Mouse (Mus musculus) limb, embryonic 11.5 days (tissue): ENCODE results near the gene Myh6. TPM values are rescaled to one million over a fixed set of nuclear protein-coding genes. Genes with fewer than 3 reads are reported as not detected.
"Not testable (repeated sequence)": the region's sequence is repeated elsewhere in the genome, so short reads cannot be mapped to it uniquely, and the experiment has no call there.

Experiments
- ATAC-seq: fragments of 200-750 bp; cut with Nextera tagmentation; 2 replicates; pipeline ENCODE4 v1.8.0; 2017; ENCODE audit warnings: low read depth; ENCODE audit not compliant: insufficient number of reproducible peaks, low FRiP score, low TSS enrichment
- DNase-seq: peaks from one replicate; pipeline ENCODE4 v3.0.0-alpha.2; 2015; ENCODE audit warnings: low spot score
- H3K27ac ChIP-seq: fragments of 300-500 bp; sonication (generic); replicated peaks from 2 replicates; pipeline ENCODE4 v1.5.1; 2014; ENCODE audit warnings: low read depth, mild to moderate bottlenecking, low read length
- H3K27me3 ChIP-seq: fragments of 300-500 bp; sonication (generic); 2 replicates; pipeline ENCODE4 v1.6.1; 2014; ENCODE audit warnings: mild to moderate bottlenecking, low read length, mixed read lengths; ENCODE audit not compliant: control insufficient read depth, insufficient read depth
- H3K36me3 ChIP-seq: fragments of 300-500 bp; sonication (generic); 2 replicates; pipeline ENCODE4 v1.6.1; 2014; ENCODE audit warnings: mild to moderate bottlenecking, low read length, moderate library complexity, mixed read lengths; ENCODE audit not compliant: control insufficient read depth, insufficient read depth
- H3K4me1 ChIP-seq: fragments of 300-500 bp; sonication (generic); 2 replicates; pipeline ENCODE4 v1.6.1; 2014; ENCODE audit warnings: low read length, mixed read lengths; ENCODE audit not compliant: control insufficient read depth, insufficient read depth
- H3K4me2 ChIP-seq: fragments of 300-500 bp; sonication (generic); 2 replicates; pipeline ENCODE4 v1.6.1; 2014; ENCODE audit warnings: low read depth, mild to moderate bottlenecking, moderate library complexity; ENCODE audit not compliant: severe bottlenecking
- H3K4me3 ChIP-seq: fragments of 300-500 bp; sonication (generic); 2 replicates; pipeline ENCODE4 v1.5.1; 2014; ENCODE audit warnings: low read depth, low read length
- H3K9ac ChIP-seq: fragments of 300-500 bp; sonication (generic); 2 replicates; pipeline ENCODE4 v1.6.1; 2014; ENCODE audit warnings: mild to moderate bottlenecking, low read length
- H3K9me3 ChIP-seq: fragments of 300-500 bp; sonication (generic); 2 replicates; pipeline ENCODE4 v1.6.1; 2016; ENCODE audit warnings: low read length; ENCODE audit not compliant: control insufficient read depth
- WGBS: fragments of 180-500 bp; shearing (Covaris S2); extraction: QIAGEN DNeasy Blood & Tissue Kit; methylation state at CpG from one replicate; pipeline ENCODE4 v1.1.7; 2014; 5-methylcytosine and 5-hydroxymethylcytosine counted together
- polyA plus RNA-seq: library from polyadenylated mRNA; unstranded; fragments of >200 nt; fragmentation: Nextera tagmentation; extraction: Ambion mirVana; gene quantifications from 2 replicates; pipeline ENCODE4 v1.2.1, GENCODE M21; 2014

Myh6 gene
- polyA plus RNA-seq, 1 experiment from 2014 or later = 1.7 TPM

- not testable (repeated sequence) for H3K9me3 ChIP-seq, H3K36me3 ChIP-seq, H3K4me2 ChIP-seq, H3K4me3 ChIP-seq, ATAC-seq, H3K27ac ChIP-seq, H3K9ac ChIP-seq, H3K4me1 ChIP-seq, H3K27me3 ChIP-seq, DNase-seq
- WGBS = 90% methylated on average over 12 of the region's 12 CpGs
Measured at GRCm38 (mm10) chr14:54959853-54960613, 6.7 kb downstream of the Myh6 start.

DNA sequence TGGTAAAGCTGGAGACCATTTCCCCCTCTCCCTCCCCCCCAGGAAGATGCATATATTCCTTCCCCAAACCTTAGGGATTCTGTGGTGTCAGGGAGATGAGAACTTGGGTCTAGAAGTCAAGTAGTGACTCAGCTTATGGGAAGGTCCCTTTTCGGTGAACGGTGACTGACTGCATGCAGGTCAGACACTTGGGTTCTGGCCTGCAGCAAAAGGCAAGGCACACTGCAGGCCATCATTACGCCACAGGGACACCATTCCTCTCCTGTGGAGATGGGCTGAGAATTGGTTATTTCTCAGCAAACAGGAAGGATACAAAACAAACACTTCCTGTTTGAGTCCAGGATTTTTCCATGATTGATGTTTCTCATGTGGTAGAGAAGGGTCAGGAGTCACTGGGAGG is 7.5 kb downstream of the Myh6 start:
- no peak overlapping the region for H3K4me3 ChIP-seq
- H3K36me3 ChIP-seq = no peaks in the 10 kb centered on the region
- H3K27ac ChIP-seq = no peak overlapping the region
- DNase-seq (no peak), ATAC-seq (no peak)
- no peaks in the 10 kb centered on the region for H3K4me1 ChIP-seq
- H3K27me3 ChIP-seq = no peaks in the 10 kb centered on the region
- no peaks in the 10 kb centered on the region for H3K9me3 ChIP-seq
- no peak overlapping the region for H3K4me2 ChIP-seq
- H3K9ac ChIP-seq = no peak overlapping the region
- WGBS = 84% methylated on average over 3 of the region's 3 CpGs

GRCm38 (mm10) chr14:54958503-54958902 is 8.2 kb downstream of the Myh6 start:
- Histone ChIP-seq H3K27me3 (no peaks in the 10 kb centered on the region), H3K4me3 (no peak overlapping the region), H3K36me3 (no peaks in the 10 kb centered on the region), H3K4me2 (no peak overlapping the region), H3K9ac (no peak overlapping the region), H3K4me1 (no peaks in the 10 kb centered on the region), H3K27ac (no peak overlapping the region), H3K9me3 (no peaks in the 10 kb centered on the region)
- no peak for DNase-seq
- 79% methylated on average over 4 of the region's 4 CpGs for WGBS
- ATAC-seq = no peak

- ATAC-seq (no peak), DNase-seq (no peak)
- Histone ChIP-seq H3K4me2 (no peak overlapping the region), H3K9ac (no peak overlapping the region), H3K4me3 (no peak overlapping the region), H3K4me1 (no peaks in the 10 kb centered on the region), H3K9me3 (no peaks in the 10 kb centered on the region), H3K27ac (no peak overlapping the region), H3K27me3 (peaks cover 2% of the 10 kb centered on the region; the same call in 1 of the 2 replicates), H3K36me3 (no peaks in the 10 kb centered on the region)
- 86% methylated on average over 9 of the region's 9 CpGs for WGBS
Measured at GRCm38 (mm10) chr14:54956533-54956932, 10.2 kb downstream of the Myh6 start.

DNA sequence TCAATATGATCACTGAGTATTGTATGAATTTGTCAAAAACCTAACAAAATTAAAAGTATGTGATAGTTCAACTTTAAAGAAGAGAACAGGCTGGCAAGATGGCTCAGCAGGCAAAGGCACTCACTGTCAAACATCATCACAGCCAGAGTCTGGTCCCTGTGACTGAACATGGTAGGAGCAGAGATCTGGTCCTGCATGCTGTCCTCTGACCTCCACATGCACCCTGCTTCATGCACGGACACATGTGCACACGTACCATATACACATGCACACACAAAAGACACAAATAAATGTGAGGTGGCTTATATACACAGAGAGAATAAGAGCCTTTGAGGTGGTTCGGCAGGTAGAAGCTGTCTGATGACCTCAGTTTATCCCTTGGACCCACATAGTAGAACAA is 11.2 kb downstream of the Myh6 start:
- no peak overlapping the region for H3K27ac ChIP-seq

GRCm38 (mm10) chr14:54954474-54954873 is 12.3 kb downstream of the Myh6 start:
- ATAC-seq = no peak
- H3K4me3 ChIP-seq = no peak overlapping the region
- no peak overlapping the region for H3K9ac ChIP-seq
- H3K36me3 ChIP-seq = no peaks in the 10 kb centered on the region
- WGBS = 68% methylated on average over 3 of the region's 3 CpGs
- no peaks in the 10 kb centered on the region for H3K4me1 ChIP-seq
- no peak for DNase-seq
- no peaks in the 10 kb centered on the region for H3K9me3 ChIP-seq
- H3K27ac ChIP-seq = no peak overlapping the region
- no peak overlapping the region for H3K4me2 ChIP-seq
- H3K27me3 ChIP-seq = peaks cover 4% of the 10 kb centered on the region; the same call in 1 of the 2 replicates

More for the DNA sequence above, 11.2 kb downstream of the Myh6 start:
- H3K9ac ChIP-seq = no peak overlapping the region
- H3K4me2 ChIP-seq = no peak overlapping the region
- no peaks in the 10 kb centered on the region for H3K4me1 ChIP-seq
- H3K4me3 ChIP-seq = no peak overlapping the region
- DNase-seq (no peak), ATAC-seq (no peak)
- 87% methylated on average over 3 of the region's 3 CpGs for WGBS
- H3K9me3 ChIP-seq = no peaks in the 10 kb centered on the region
- H3K36me3 ChIP-seq = no peaks in the 10 kb centered on the region
- peaks cover 4% of the 10 kb centered on the region; the same call in 1 of the 2 replicates for H3K27me3 ChIP-seq

DNA sequence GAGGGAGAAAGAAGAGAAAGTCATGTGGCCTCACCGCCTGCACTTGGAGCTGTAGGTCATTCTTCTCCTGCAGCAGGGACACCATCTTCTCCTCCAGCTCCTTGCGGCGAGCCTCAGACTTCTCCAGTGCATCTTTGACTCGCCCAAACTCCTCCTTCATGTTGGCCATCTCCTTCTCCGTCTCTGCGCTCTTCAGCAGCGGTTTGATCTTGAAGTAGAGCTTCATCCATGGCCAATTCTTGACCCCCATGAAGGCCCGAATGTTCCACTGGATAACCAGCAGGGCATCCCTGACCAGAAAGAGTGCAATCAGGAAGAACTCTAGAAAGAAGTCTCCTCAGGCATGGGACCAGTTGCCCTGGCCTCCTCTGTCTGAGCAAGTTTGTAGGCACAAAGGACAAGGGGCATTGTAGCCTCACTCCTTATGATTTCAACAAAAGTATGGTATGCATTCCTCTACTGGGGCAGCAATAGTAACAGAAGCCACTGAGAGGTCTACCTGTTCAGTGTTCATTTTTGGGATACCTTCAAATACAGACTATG is 13.0 kb downstream of the Myh6 start:
- H3K9me3 ChIP-seq = no peaks in the 10 kb centered on the region
- no peak overlapping the region for H3K4me2 ChIP-seq
- H3K27ac ChIP-seq = no peak overlapping the region
- H3K9ac ChIP-seq = no peak overlapping the region
- 94% methylated on average over 8 of the region's 8 CpGs for WGBS
- no peak for ATAC-seq
- no peak overlapping the region for H3K4me3 ChIP-seq
- H3K36me3 ChIP-seq = no peaks in the 10 kb centered on the region
- H3K4me1 ChIP-seq = no peaks in the 10 kb centered on the region
- peaks cover 4% of the 10 kb centered on the region; the same call in 1 of the 2 replicates for H3K27me3 ChIP-seq
- DNase-seq = no peak

DNA sequence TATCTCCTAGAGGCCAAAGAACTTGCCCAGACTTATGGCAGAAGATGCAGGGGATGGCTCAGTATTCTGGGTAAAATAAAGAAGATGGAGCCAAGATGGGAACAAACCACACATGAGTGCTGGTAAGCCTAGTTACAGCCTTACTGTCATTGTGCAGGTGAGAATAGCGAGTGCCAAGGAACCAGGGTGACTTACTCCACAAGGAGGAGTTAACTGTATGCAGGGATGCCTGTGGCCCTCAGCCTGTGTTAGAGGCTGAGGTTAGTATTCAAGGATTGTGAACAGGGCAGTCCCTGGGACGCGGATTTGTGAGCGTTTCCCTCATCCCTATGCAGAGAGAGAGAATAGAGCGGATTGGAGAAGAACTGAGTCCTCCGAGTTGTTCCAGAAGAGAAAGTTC is 15.1 kb downstream of the Myh6 start:
- H3K27ac ChIP-seq = no peak overlapping the region
- no peaks in the 10 kb centered on the region for H3K4me1 ChIP-seq
- no peak overlapping the region for H3K9ac ChIP-seq
- no peaks in the 10 kb centered on the region for H3K9me3 ChIP-seq
- ATAC-seq (no peak), DNase-seq (no peak)
- 91% methylated on average over 6 of the region's 6 CpGs for WGBS
- H3K4me2 ChIP-seq = no peak overlapping the region
- no peaks in the 10 kb centered on the region for H3K36me3 ChIP-seq
- no peak overlapping the region for H3K4me3 ChIP-seq
- peaks cover 4% of the 10 kb centered on the region; the same call in 1 of the 2 replicates for H3K27me3 ChIP-seq
